Mouse (Mus musculus): ENCODE measurements around the gene Gtf2i. TPM values are rescaled to one million over a fixed set of nuclear protein-coding genes. Genes with fewer than 3 reads are reported as not detected.

Gene Gtf2i
- polyA plus RNA-seq, 1 experiment from 2014 or later: 132 TPM

DNA sequence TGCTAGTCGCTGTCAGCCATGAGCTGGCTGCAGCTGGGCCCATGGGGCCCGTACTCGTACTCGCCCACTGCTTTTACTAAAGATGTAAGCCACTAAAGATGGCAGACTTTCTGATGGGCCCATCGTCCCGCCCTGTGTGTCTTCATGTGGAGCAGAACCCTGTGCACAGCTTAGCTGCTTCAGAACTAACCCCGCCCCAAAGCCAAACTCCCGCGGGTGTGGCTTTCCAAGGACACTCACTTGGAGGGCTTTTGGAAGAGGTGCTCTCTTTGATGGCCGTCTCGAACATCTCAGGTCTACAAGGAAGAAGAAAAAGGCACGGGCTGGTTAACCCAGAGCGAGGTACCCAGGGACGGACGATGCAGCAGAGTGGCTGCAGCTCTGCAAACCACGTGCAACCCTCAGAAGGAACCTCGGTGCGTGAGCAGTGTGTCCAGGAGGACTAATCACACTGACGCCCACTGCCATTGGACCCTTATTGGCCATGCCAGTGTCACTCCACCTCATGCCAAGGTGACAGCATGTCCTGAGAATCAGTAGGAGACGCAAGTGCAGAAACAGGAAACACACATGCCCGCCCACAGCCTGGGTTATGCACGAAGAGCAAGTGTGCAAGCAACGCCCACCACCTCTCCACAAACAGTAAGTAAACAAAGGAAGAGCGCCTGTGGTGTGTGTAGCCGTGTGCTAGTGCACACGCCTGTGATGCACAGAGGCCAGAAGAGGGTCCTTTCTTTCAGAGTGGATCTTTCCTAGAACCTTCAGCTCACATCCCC, 70.7 kb downstream of the Gtf2i start:
- H3K4me2 ChIP-seq (ENCODE audit: low read length): no peak overlapping the region
- no peak overlapping the region for H3K9ac ChIP-seq (ENCODE audit: low read length)
- H3K27me3 ChIP-seq (ENCODE audit: control insufficient read depth, insufficient read depth, low read length): no peaks in the 10 kb centered on the region
- no peak overlapping the region for H3K4me3 ChIP-seq (ENCODE audit: control insufficient read depth in 1 of 2, insufficient read depth in 1 of 2, low read depth in 1 of 2, low read length in 2 of 2)
- no peaks in the 10 kb centered on the region for H3K4me1 ChIP-seq (ENCODE audit: control insufficient read depth in 2 of 2, insufficient read depth in 2 of 2, low read length in 2 of 2)
- 93% methylated on average over 26 of the region's 26 CpGs for WGBS
- peaks cover 100% of the 10 kb centered on the region for H3K36me3 ChIP-seq (ENCODE audit: control insufficient read depth, insufficient read depth, low read length)
- no peaks in the 10 kb centered on the region for H3K9me3 ChIP-seq (ENCODE audit: control insufficient read depth, low read length)
- no peak for ATAC-seq (ENCODE audit: insufficient number of reproducible peaks, insufficient read depth, low FRiP score, low read depth)
- no peak overlapping the region for H3K27ac ChIP-seq (replicated peaks in 1 of 2; ENCODE audit: control insufficient read depth in 1 of 2, insufficient read depth in 1 of 2, low read depth in 2 of 2, low read length in 2 of 2)

- no peaks in the 10 kb centered on the region for H3K27me3 ChIP-seq (ENCODE audit: control insufficient read depth, insufficient read depth, low read length)
- no peak overlapping the region for H3K4me2 ChIP-seq (ENCODE audit: low read length)
- H3K36me3 ChIP-seq (ENCODE audit: control insufficient read depth, insufficient read depth, low read length): peaks cover 100% of the 10 kb centered on the region
- 81% methylated on average over 5 of the region's 5 CpGs for WGBS
- no peak overlapping the region for H3K4me3 ChIP-seq (ENCODE audit: control insufficient read depth in 1 of 2, insufficient read depth in 1 of 2, low read depth in 1 of 2, low read length in 2 of 2)
- no peak overlapping the region for H3K9ac ChIP-seq (ENCODE audit: low read length)
- no peak for ATAC-seq (ENCODE audit: insufficient number of reproducible peaks, insufficient read depth, low FRiP score, low read depth)
- no peaks in the 10 kb centered on the region for H3K4me1 ChIP-seq (ENCODE audit: control insufficient read depth in 2 of 2, insufficient read depth in 2 of 2, low read length in 2 of 2)
- no peak overlapping the region for H3K27ac ChIP-seq (replicated peaks in 1 of 2; ENCODE audit: control insufficient read depth in 1 of 2, insufficient read depth in 1 of 2, low read depth in 2 of 2, low read length in 2 of 2)
- no peaks in the 10 kb centered on the region for H3K9me3 ChIP-seq (ENCODE audit: control insufficient read depth, low read length)
These were observed 72.7 kb downstream of the Gtf2i start for GRCm38 (mm10) chr5:134241831-134242230.

DNA sequence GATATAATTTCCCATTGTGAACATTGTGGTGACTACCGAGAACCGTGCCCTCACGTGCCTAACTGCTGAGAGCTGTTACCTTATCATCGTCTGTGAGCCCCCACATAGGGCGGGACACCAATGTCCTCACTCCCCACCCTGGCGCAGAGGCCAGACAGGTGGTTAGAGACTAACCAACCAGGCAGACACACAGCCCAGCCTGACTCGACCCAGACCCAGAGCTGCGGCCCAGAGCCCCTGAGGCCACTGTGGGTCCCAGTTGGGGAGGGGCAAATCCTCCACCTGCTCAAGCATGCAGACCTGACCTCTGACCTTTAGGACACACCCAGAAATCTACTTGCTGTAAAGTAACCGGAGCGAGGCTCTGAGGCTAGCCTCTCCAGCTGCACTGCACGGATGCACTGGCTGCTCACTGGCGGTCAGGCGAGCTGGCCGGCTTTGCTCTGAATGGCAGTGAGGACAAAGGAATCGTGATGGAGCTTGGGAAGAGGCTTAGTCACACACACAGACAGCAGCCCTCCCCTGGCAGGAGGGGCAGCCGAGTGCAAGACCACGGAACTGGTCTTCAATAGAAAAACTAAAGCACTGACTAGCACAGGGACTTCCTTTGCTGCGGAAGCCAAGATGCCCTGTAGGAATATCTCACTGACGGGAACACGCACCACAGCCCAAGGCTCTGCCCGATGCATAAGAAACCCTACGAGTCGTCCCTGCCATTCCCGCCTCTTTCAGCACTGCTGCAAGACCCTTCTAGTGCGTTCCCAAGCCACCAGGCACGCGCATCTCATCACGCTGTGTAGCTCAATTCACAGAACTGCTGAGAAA, 76.4 kb downstream of the Gtf2i start:
- 86% methylated on average over 28 of the region's 28 CpGs for WGBS
- H3K4me2 ChIP-seq (ENCODE audit: low read length): no peak overlapping the region
- peaks cover 16 to 28% of the 10 kb centered on the region in 2 experiments for H3K4me1 ChIP-seq (ENCODE audit: control insufficient read depth in 2 of 2, insufficient read depth in 2 of 2, low read length in 2 of 2)
- ATAC-seq (ENCODE audit: insufficient number of reproducible peaks, insufficient read depth, low FRiP score, low read depth): no peak
- H3K9me3 ChIP-seq (ENCODE audit: control insufficient read depth, low read length): no peaks in the 10 kb centered on the region
- no peaks in the 10 kb centered on the region for H3K27me3 ChIP-seq (ENCODE audit: control insufficient read depth, insufficient read depth, low read length)
- peaks cover 77% of the 10 kb centered on the region for H3K36me3 ChIP-seq (ENCODE audit: control insufficient read depth, insufficient read depth, low read length)
- no peak overlapping the region for H3K9ac ChIP-seq (ENCODE audit: low read length)
- H3K27ac ChIP-seq (replicated peaks in 1 of 2; ENCODE audit: control insufficient read depth in 1 of 2, insufficient read depth in 1 of 2, low read depth in 2 of 2, low read length in 2 of 2): no peak overlapping the region
- H3K4me3 ChIP-seq (ENCODE audit: control insufficient read depth in 1 of 2, insufficient read depth in 1 of 2, low read depth in 1 of 2, low read length in 2 of 2): no peak overlapping the region

DNA sequence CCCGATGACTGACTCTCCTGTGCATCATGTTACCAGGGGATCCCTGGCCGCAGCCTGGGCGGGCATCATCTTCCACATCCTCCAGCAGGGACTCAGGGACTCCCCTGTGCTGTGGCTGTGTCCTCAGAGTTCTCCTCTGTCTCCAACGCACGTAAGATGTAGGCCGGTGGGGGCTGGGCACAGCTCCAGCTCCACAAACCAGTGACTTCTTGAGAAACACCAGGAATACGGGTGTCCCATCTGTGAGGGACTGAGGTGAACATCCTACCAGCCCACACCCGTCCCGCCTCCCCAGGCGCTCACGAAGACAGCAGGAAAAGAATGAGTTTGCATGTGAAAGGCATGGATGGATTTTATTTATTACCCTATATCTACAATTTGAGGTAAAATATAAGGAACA, 77.1 kb downstream of the Gtf2i start:
- no peak overlapping the region for H3K4me2 ChIP-seq (ENCODE audit: low read length)
- H3K27ac ChIP-seq (replicated peaks in 1 of 2; ENCODE audit: control insufficient read depth in 1 of 2, insufficient read depth in 1 of 2, low read depth in 2 of 2, low read length in 2 of 2): no peak overlapping the region
- H3K9me3 ChIP-seq (ENCODE audit: control insufficient read depth, low read length): no peaks in the 10 kb centered on the region
- no peak overlapping the region for H3K4me3 ChIP-seq (ENCODE audit: control insufficient read depth in 1 of 2, insufficient read depth in 1 of 2, low read depth in 1 of 2, low read length in 2 of 2)
- ATAC-seq (ENCODE audit: insufficient number of reproducible peaks, insufficient read depth, low FRiP score, low read depth): no peak
- H3K27me3 ChIP-seq (ENCODE audit: control insufficient read depth, insufficient read depth, low read length): no peaks in the 10 kb centered on the region
- WGBS: 92% methylated on average over 11 of the region's 11 CpGs
- H3K36me3 ChIP-seq (ENCODE audit: control insufficient read depth, insufficient read depth, low read length): peaks cover 71% of the 10 kb centered on the region
- H3K4me1 ChIP-seq (ENCODE audit: control insufficient read depth in 2 of 2, insufficient read depth in 2 of 2, low read length in 2 of 2): peaks cover 16 to 34% of the 10 kb centered on the region in 2 experiments
- H3K9ac ChIP-seq (ENCODE audit: low read length): no peak overlapping the region

GRCm38 (mm10) chr5:134236796-134237195, 77.8 kb downstream of the Gtf2i start:
- H3K36me3 ChIP-seq (ENCODE audit: control insufficient read depth, insufficient read depth, low read length): peaks cover 64% of the 10 kb centered on the region
- H3K4me3 ChIP-seq (ENCODE audit: control insufficient read depth in 1 of 2, insufficient read depth in 1 of 2, low read depth in 1 of 2, low read length in 2 of 2): no peak overlapping the region
- H3K9me3 ChIP-seq (ENCODE audit: control insufficient read depth, low read length): no peaks in the 10 kb centered on the region
- WGBS: 81% methylated on average over 6 of the region's 6 CpGs
- no peaks in the 10 kb centered on the region for H3K27me3 ChIP-seq (ENCODE audit: control insufficient read depth, insufficient read depth, low read length)
- peaks cover 19 to 40% of the 10 kb centered on the region in 2 experiments for H3K4me1 ChIP-seq (ENCODE audit: control insufficient read depth in 2 of 2, insufficient read depth in 2 of 2, low read length in 2 of 2)
- no peak overlapping the region for H3K4me2 ChIP-seq (ENCODE audit: low read length)
- H3K27ac ChIP-seq (replicated peaks in 1 of 2; ENCODE audit: control insufficient read depth in 1 of 2, insufficient read depth in 1 of 2, low read depth in 2 of 2, low read length in 2 of 2): no peak overlapping the region
- ATAC-seq (ENCODE audit: insufficient number of reproducible peaks, insufficient read depth, low FRiP score, low read depth): no peak
- no peak overlapping the region for H3K9ac ChIP-seq (ENCODE audit: low read length)

GRCm38 (mm10) chr5:134236241-134236640, 78.3 kb downstream of the Gtf2i start:
- 83% methylated on average over 3 of the region's 3 CpGs for WGBS
- H3K9me3 ChIP-seq (ENCODE audit: control insufficient read depth, low read length): no peaks in the 10 kb centered on the region
- ATAC-seq (ENCODE audit: insufficient number of reproducible peaks, insufficient read depth, low FRiP score, low read depth): no peak
- H3K4me1 ChIP-seq (ENCODE audit: control insufficient read depth in 2 of 2, insufficient read depth in 2 of 2, low read length in 2 of 2): peaks cover 19 to 40% of the 10 kb centered on the region in 2 experiments
- H3K27ac ChIP-seq (replicated peaks in 1 of 2; ENCODE audit: control insufficient read depth in 1 of 2, insufficient read depth in 1 of 2, low read depth in 2 of 2, low read length in 2 of 2): peak overlapping the region in 1 of 2 experiments; percentile 33; a peak in 1 of 4 replicates
- H3K4me2 ChIP-seq (ENCODE audit: low read length): no peak overlapping the region
- no peak overlapping the region for H3K4me3 ChIP-seq (ENCODE audit: control insufficient read depth in 1 of 2, insufficient read depth in 1 of 2, low read depth in 1 of 2, low read length in 2 of 2)
- H3K36me3 ChIP-seq (ENCODE audit: control insufficient read depth, insufficient read depth, low read length): peaks cover 58% of the 10 kb centered on the region
- H3K27me3 ChIP-seq (ENCODE audit: control insufficient read depth, insufficient read depth, low read length): no peaks in the 10 kb centered on the region
- H3K9ac ChIP-seq (ENCODE audit: low read length): no peak overlapping the region

- H3K9ac ChIP-seq (ENCODE audit: low read length): peak overlapping the region; percentile 31; the same call in 1 of the 2 replicates
- peaks cover 47% of the 10 kb centered on the region for H3K36me3 ChIP-seq (ENCODE audit: control insufficient read depth, insufficient read depth, low read length)
- H3K4me2 ChIP-seq (ENCODE audit: low read length): no peak overlapping the region
- peak overlapping the region; percentile 28 to 62; a peak in 3 of 4 replicates for H3K27ac ChIP-seq (replicated peaks in 1 of 2; ENCODE audit: control insufficient read depth in 1 of 2, insufficient read depth in 1 of 2, low read depth in 2 of 2, low read length in 2 of 2)
- WGBS: 16% methylated on average over 6 of the region's 6 CpGs
- H3K27me3 ChIP-seq (ENCODE audit: control insufficient read depth, insufficient read depth, low read length): no peaks in the 10 kb centered on the region
- no peak overlapping the region for H3K4me3 ChIP-seq (ENCODE audit: control insufficient read depth in 1 of 2, insufficient read depth in 1 of 2, low read depth in 1 of 2, low read length in 2 of 2)
- ATAC-seq (ENCODE audit: insufficient number of reproducible peaks, insufficient read depth, low FRiP score, low read depth): no peak
- no peaks in the 10 kb centered on the region for H3K9me3 ChIP-seq (ENCODE audit: control insufficient read depth, low read length)
- peaks cover 19 to 40% of the 10 kb centered on the region in 2 experiments for H3K4me1 ChIP-seq (ENCODE audit: control insufficient read depth in 2 of 2, insufficient read depth in 2 of 2, low read length in 2 of 2)
These were observed 79.4 kb downstream of the Gtf2i start for GRCm38 (mm10) chr5:134235111-134235510.
